18 mouse cellular contexts compared by ENCODE assay signal in the genomic region with DNA sequence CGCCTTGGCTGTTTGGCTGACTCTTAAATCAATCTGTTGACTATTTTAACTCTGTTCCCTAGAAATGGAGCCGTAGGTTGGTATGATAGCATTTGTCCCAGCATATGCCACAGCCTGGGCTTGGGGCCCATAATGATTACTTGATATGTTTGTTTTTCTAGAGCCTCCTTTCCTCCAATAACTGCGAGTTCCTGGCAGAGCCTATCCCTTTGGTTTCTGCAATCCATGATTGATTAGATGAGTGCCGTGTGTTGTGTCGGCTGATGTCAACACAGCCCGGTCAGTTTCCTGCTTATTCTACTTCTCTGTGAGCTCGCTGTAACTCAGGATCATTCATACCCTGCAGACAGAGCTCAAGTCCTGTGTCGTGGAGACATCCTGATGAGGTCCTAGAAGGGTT.
DNase-seq lines count a peak whose midpoint lies in the region; ATAC-seq and TF ChIP-seq lines count a peak whose summit lies in the region.
"Had no signal": no experiment of that assay in that cellular context is flagged by ENCODE, and none has a peak within 500 bp of the region (broad histone marks: within the 10 kb centered on the region; RNA-seq: fewer than 3 reads in every experiment).

No protein-coding gene starts in this region.

- H3K36me3 ChIP-seq in midbrain, embryonic 15.5 days (replicated peaks) = no peaks in the 10 kb centered on the region
- H3K36me3 ChIP-seq: embryonic facial prominence, embryonic 12.5 days; heart, embryonic 13.5 days; midbrain, embryonic 10.5 days; neural tube, embryonic 15.5 days had no signal

- no peak overlapping the region for H3K4me2 ChIP-seq in midbrain, embryonic 15.5 days
- H3K4me2 ChIP-seq: embryonic facial prominence, embryonic 12.5 days; heart, embryonic 13.5 days; neural tube, embryonic 15.5 days had no signal

- no peak overlapping the region for H3K9ac ChIP-seq in midbrain, embryonic 15.5 days
- H3K9ac ChIP-seq: embryonic facial prominence, embryonic 12.5 days; heart, embryonic 13.5 days; neural tube, embryonic 15.5 days had no signal

- ATAC-seq in midbrain, embryonic 15.5 days (replicated peaks) = no peak
- ATAC-seq: activated CD4-positive, CD25-positive, alpha-beta regulatory T cell, adult 4 months; hindbrain, postnatal 0 days had no signal

- WGBS in midbrain, embryonic 15.5 days = 95% methylated on average over 8 of the region's 8 CpGs

- no peak overlapping the region for H3K4me3 ChIP-seq in midbrain, embryonic 15.5 days
- H3K4me3 ChIP-seq: embryonic facial prominence, embryonic 12.5 days; heart, embryonic 13.5 days; midbrain, embryonic 10.5 days; neural tube, embryonic 15.5 days had no signal

- H3K4me1 ChIP-seq in midbrain, embryonic 15.5 days = no peaks in the 10 kb centered on the region
- H3K4me1 ChIP-seq: embryonic facial prominence, embryonic 12.5 days had no signal

- TF ChIP-seq POLR2A in brain, embryonic 14.5 days (IDR thresholded peaks at IDR 0.05; ENCODE audit: borderline replicate concordance, extremely low read depth, insufficient read depth, insufficient read length, poor library complexity, severe bottlenecking) = no peak

- no peak overlapping the region for H3K27ac ChIP-seq in midbrain, embryonic 15.5 days
- H3K27ac ChIP-seq: embryonic facial prominence, embryonic 12.5 days; heart, embryonic 13.5 days; hindbrain, postnatal 0 days; midbrain, embryonic 10.5 days; neural tube, embryonic 15.5 days had no signal

- no peaks in the 10 kb centered on the region for H3K27me3 ChIP-seq in midbrain, embryonic 15.5 days (replicated peaks)
- H3K27me3 ChIP-seq: embryonic facial prominence, embryonic 12.5 days; heart, embryonic 13.5 days; neural tube, embryonic 15.5 days had no signal

- TF ChIP-seq CTCF in brain, embryonic 14.5 days (IDR thresholded peaks at IDR 0.05; ENCODE audit: borderline replicate concordance, extremely low read depth, insufficient read depth, insufficient read length) = no peak

- peak; percentile 5 for DNase-seq in kidney, adult 11 months
- DNase-seq in kidney, postnatal 10 days = no peak
- DNase-seq in brain, embryonic 14.5 days (ENCODE audit: low read depth) = peak; percentile 34
- peak; percentile 41 to 70 for DNase-seq in layer of hippocampus, adult 8-10 months (ENCODE audit: low spot score in 2 of 2)
- DNase-seq in lung, postnatal 14 days = peak; percentile 25
- DNase-seq in urinary bladder, adult 2 months (ENCODE audit: low spot score) = no peak
- DNase-seq: cerebellum, adult 18-20 months; gastrocnemius, postnatal 36 days; heart, postnatal 4 days; retina, postnatal 1 day; thymus, adult 2 months had no signal

- H3K9me3 ChIP-seq in midbrain, embryonic 15.5 days = no peaks in the 10 kb centered on the region
- H3K9me3 ChIP-seq: embryonic facial prominence, embryonic 12.5 days; heart, embryonic 13.5 days; midbrain, embryonic 10.5 days; neural tube, embryonic 15.5 days had no signal

Comparison
In these comparisons a context has a peak if more than half of its experiments do, and no peak if none do; other contexts are left out.
1. DNase-seq: peak in kidney, adult 11 months (single experiment), brain, embryonic 14.5 days (single experiment), layer of hippocampus, adult 8-10 months (2 of 2) and lung, postnatal 14 days (single experiment); none in kidney, postnatal 10 days (single experiment) and urinary bladder, adult 2 months (single experiment).